14 mouse cellular contexts compared by ENCODE assay signal in genomic region chr7:69062994-69063393, GRCm38 (mm10).
"Had no signal": no experiment of that assay in that cellular context is flagged by ENCODE, and none has a peak within 500 bp of the region (broad histone marks: within the 10 kb centered on the region; RNA-seq: fewer than 3 reads in every experiment).

No protein-coding gene starts in this region.

- H3K4me2 ChIP-seq: liver, embryonic 11.5 days; liver, embryonic 15.5 days; midbrain, embryonic 15.5 days had no signal

- H3K9ac ChIP-seq: liver, embryonic 15.5 days; midbrain, embryonic 15.5 days had no signal

- H3K27ac ChIP-seq: left cerebral cortex, adult 2 months; limb, embryonic 10.5 days; liver, embryonic 15.5 days; midbrain, embryonic 10.5 days; midbrain, embryonic 15.5 days had no signal

- H3K27me3 ChIP-seq: liver, embryonic 15.5 days; midbrain, embryonic 15.5 days had no signal

- H3K4me3 ChIP-seq: left cerebral cortex, adult 2 months; limb, embryonic 10.5 days; liver, embryonic 15.5 days; midbrain, embryonic 10.5 days; midbrain, embryonic 15.5 days had no signal

- H3K4me1 ChIP-seq: liver, embryonic 15.5 days had no signal

- ATAC-seq: lung, postnatal 0 days had no signal

- H3K36me3 ChIP-seq: limb, embryonic 10.5 days; liver, embryonic 15.5 days; midbrain, embryonic 10.5 days; midbrain, embryonic 15.5 days had no signal

- H3K9me3 ChIP-seq: limb, embryonic 10.5 days; liver, embryonic 15.5 days; midbrain, embryonic 10.5 days; midbrain, embryonic 15.5 days had no signal

- DNase-seq: kidney, postnatal 10 days; kidney, postnatal 4 days; lung, adult 2 months; lung, postnatal 36 days; right cerebral cortex, adult 18-20 months; right cerebral cortex, postnatal 25 days; thymus, postnatal 4 days had no signal
